Mouse (Mus musculus) myocyte (in vitro differentiated cells): ENCODE measurements around the gene Arhgap28. TPM values are rescaled to one million over a fixed set of nuclear protein-coding genes. Genes with fewer than 3 reads are reported as not detected.

ENCODE experiments used
- H3K27me3 ChIP-seq: one replicate; pipeline ENCODE4 v1.6.1; 2011; ENCODE audit not compliant: control insufficient read depth, insufficient read depth, insufficient read length
- H3K36me3 ChIP-seq: one replicate; pipeline ENCODE4 v1.6.1; 2011; ENCODE audit not compliant: control insufficient read depth, insufficient read depth
- H3K4me2 ChIP-seq: one replicate; pipeline ENCODE4 v1.6.1; 2011; ENCODE audit warnings: low read depth, control low read depth
- H3K4me3 ChIP-seq: one replicate; pipeline ENCODE4 v1.5.1; 2011; ENCODE audit warnings: mild to moderate bottlenecking, control low read depth, moderate library complexity
- H3K79me2 ChIP-seq: one replicate; pipeline ENCODE4 v1.6.1; 2011; ENCODE audit not compliant: control insufficient read depth, insufficient read depth
- H3ac ChIP-seq: one replicate; pipeline ENCODE4 v1.6.1; 2011; ENCODE audit not compliant: control insufficient read depth, insufficient read length
- CEBPB ChIP-seq: IDR thresholded peaks from 2 replicates; pipeline ENCODE4 v1.6.1; 2011; ENCODE audit warnings: mild to moderate bottlenecking, moderate library complexity; ENCODE audit not compliant: poor library complexity, insufficient read depth, severe bottlenecking
- E2F4 ChIP-seq: IDR thresholded peaks from one replicate; pipeline ENCODE4 v1.6.1; 2011; ENCODE audit warnings: mild to moderate bottlenecking, control low read depth, moderate library complexity; ENCODE audit not compliant: insufficient read depth
- MAX ChIP-seq: IDR thresholded peaks from one replicate; pipeline ENCODE4 v1.6.1; 2011; ENCODE audit warnings: low read depth, mild to moderate bottlenecking, control low read depth
- MYOD1 ChIP-seq, 3 experiments: IDR thresholded peaks; one replicate each; pipeline ENCODE4 v1.6.1; 2011; ENCODE audit warnings: control low read depth in 2 of 3, low read depth in 2 of 3, mild to moderate bottlenecking in 2 of 3, moderate library complexity in 1 of 3; ENCODE audit not compliant: insufficient read length in 2 of 3, control insufficient read depth in 1 of 3
- MYOG ChIP-seq, 3 experiments: IDR thresholded peaks; one replicate each; pipeline ENCODE4 v1.6.1; 2011; ENCODE audit warnings: control low read depth in 2 of 3, low read depth in 2 of 3, mild to moderate bottlenecking in 2 of 3; ENCODE audit not compliant: insufficient read length in 2 of 3, control insufficient read depth in 1 of 3, insufficient read depth in 1 of 3
- POLR2A ChIP-seq: IDR thresholded peaks from one replicate; pipeline ENCODE4 v1.6.1; 2011; ENCODE audit warnings: low read depth, mild to moderate bottlenecking, control low read depth, moderate library complexity; ENCODE audit not compliant: insufficient read length
- POLR2AphosphoS2 ChIP-seq: IDR thresholded peaks from one replicate; pipeline ENCODE4 v1.6.1; 2011; ENCODE audit warnings: low read depth, control low read depth; ENCODE audit not compliant: insufficient read length
- REST ChIP-seq: IDR thresholded peaks from one replicate; pipeline ENCODE4 v1.6.1; 2011; ENCODE audit warnings: mild to moderate bottlenecking, control low read depth, moderate library complexity; ENCODE audit not compliant: insufficient read depth, insufficient read length
- SRF ChIP-seq: IDR thresholded peaks from one replicate; pipeline ENCODE4 v1.6.1; 2011; ENCODE audit warnings: low read depth; ENCODE audit not compliant: control insufficient read depth, insufficient read length
- TCF12 ChIP-seq: IDR thresholded peaks from one replicate; pipeline ENCODE4 v1.6.1; 2011; ENCODE audit warnings: mild to moderate bottlenecking, control low read depth; ENCODE audit not compliant: poor library complexity, insufficient read depth, severe bottlenecking
- TCF3 ChIP-seq: IDR thresholded peaks from one replicate; pipeline ENCODE4 v1.6.1; 2011; ENCODE audit warnings: low read depth, control low read depth; ENCODE audit not compliant: insufficient read length
- USF1 ChIP-seq: IDR thresholded peaks from one replicate; pipeline ENCODE4 v1.6.1; 2011; ENCODE audit warnings: low read depth, mild to moderate bottlenecking, control low read depth, moderate library complexity
- polyA plus RNA-seq: library from polyadenylated mRNA; unstranded; fragments of >200 nt; fragmentation: generic; extraction: Trizol; gene quantifications from one replicate; pipeline ENCODE4 v1.2.1, GENCODE M21; 2012; ENCODE audit warnings: missing spikeins

Arhgap28 gene
- polyA plus RNA-seq, 1 experiment, result 19.8 TPM

DNA sequence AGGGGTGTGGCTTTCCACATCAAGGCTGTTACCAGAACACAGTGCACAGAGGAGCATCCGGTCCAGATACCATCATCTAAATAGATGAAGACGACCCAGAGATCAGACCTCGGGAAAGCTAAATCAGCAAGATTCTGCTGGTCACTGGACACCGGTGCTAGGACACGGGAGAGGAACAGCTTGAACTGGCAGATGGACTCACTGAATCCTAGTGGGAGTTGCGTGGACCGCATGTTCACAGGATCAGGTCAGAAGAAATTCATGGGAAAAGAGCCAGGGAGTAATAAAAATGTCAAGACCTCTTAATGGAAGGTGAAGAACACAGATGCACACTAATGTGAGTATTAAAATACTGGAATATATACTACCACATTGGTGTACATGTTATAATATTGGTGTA lies 85.7 kb downstream of the Arhgap28 start:
- TF ChIP-seq E2F4, result no peak
- no peak for TF ChIP-seq TCF12
- no peak for TF ChIP-seq REST
- no peak for TF ChIP-seq CEBPB
- no peak for TF ChIP-seq POLR2A
- no peak for TF ChIP-seq USF1
- no peak for TF ChIP-seq TCF3
- TF ChIP-seq SRF, result no peak
- TF ChIP-seq MYOG (IDR thresholded peaks at IDR 0.05; ENCODE audit: control insufficient read depth in 1 of 3, insufficient read depth in 1 of 3, insufficient read length in 2 of 3, low read depth in 2 of 3), result no peak
- TF ChIP-seq MYOD1 (IDR thresholded peaks at IDR 0.05; ENCODE audit: control insufficient read depth in 1 of 3, insufficient read length in 2 of 3, low read depth in 2 of 3), result no peak
- TF ChIP-seq MAX, result no peak
- H3ac ChIP-seq, result no peak overlapping the region
- no peaks in the 10 kb centered on the region for H3K36me3 ChIP-seq
- no peaks in the 10 kb centered on the region for H3K27me3 ChIP-seq
- no peak overlapping the region for H3K4me2 ChIP-seq
- H3K79me2 ChIP-seq, result peaks cover 4% of the 10 kb centered on the region
- no peak overlapping the region for H3K4me3 ChIP-seq

DNA sequence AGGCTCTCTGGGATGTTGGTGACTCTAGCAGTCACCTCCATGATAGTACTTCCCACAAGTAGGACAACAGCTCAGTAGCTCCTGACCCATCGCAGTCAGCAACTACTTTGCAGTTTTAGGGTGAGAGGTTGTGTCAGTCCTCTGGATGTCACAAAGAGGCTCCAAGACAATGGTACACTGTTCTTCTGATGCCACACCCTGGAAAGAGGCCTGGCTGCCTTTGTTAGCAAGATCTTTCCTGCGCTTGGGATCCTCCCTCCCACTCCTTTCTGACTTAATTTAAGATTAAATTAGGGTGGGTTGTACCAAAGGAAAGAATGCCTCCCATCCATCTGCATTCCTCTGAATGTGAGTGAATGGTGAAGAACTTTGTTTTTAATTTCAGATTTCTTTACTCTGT lies 87.0 kb downstream of the Arhgap28 start:
- Histone ChIP-seq H3K27me3 (no peaks in the 10 kb centered on the region), H3ac (no peak overlapping the region), H3K4me2 (no peak overlapping the region), H3K4me3 (no peak overlapping the region), H3K79me2 (peaks cover 4% of the 10 kb centered on the region), H3K36me3 (no peaks in the 10 kb centered on the region)
- TF ChIP-seq USF1, result no peak
- no peak for TF ChIP-seq E2F4
- TF ChIP-seq SRF, result no peak
- no peak for TF ChIP-seq MYOD1 (IDR thresholded peaks at IDR 0.05; ENCODE audit: control insufficient read depth in 1 of 3, insufficient read length in 2 of 3, low read depth in 2 of 3)
- TF ChIP-seq TCF12, result no peak
- TF ChIP-seq MAX, result no peak
- TF ChIP-seq POLR2AphosphoS2, result no peak
- TF ChIP-seq MYOG (IDR thresholded peaks at IDR 0.05; ENCODE audit: control insufficient read depth in 1 of 3, insufficient read depth in 1 of 3, insufficient read length in 2 of 3, low read depth in 2 of 3), result no peak
- TF ChIP-seq CEBPB, result no peak
- TF ChIP-seq TCF3, result no peak
- no peak for TF ChIP-seq POLR2A
- TF ChIP-seq REST, result no peak

DNA sequence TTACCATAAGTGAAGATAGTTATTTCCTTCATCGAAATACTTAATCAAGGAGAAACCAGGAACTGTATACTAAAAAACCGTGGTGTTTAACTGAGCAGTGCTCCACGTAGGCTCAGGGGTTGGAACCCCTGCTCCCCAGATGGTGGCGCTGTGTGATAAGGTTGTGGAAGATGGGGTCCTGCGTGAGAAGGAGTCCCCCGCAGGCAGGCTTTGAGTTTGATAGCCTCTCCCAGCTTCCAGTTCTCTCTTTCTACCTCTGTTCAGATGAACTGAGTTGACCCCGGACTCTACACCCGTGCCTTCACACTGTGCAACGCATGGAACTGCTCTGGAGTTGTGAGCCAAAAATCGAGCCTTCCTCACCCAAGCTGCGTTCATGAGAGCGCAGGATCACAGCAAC lies 91.3 kb downstream of the Arhgap28 start:
- Histone ChIP-seq H3K27me3 (no peaks in the 10 kb centered on the region), H3K36me3 (no peaks in the 10 kb centered on the region), H3K4me3 (no peak overlapping the region), H3K4me2 (no peak overlapping the region), H3ac (no peak overlapping the region), H3K79me2 (peaks cover 4% of the 10 kb centered on the region)
- TF ChIP-seq POLR2AphosphoS2 (no peak), SRF (no peak), MAX (no peak), USF1 (no peak), E2F4 (no peak), CEBPB (no peak), MYOG (IDR thresholded peaks at IDR 0.05; ENCODE audit: control insufficient read depth in 1 of 3, insufficient read depth in 1 of 3, insufficient read length in 2 of 3, low read depth in 2 of 3) (no peak), POLR2A (no peak), TCF3 (no peak), MYOD1 (IDR thresholded peaks at IDR 0.05; ENCODE audit: control insufficient read depth in 1 of 3, insufficient read length in 2 of 3, low read depth in 2 of 3) (no peak), REST (no peak), TCF12 (no peak)

DNA sequence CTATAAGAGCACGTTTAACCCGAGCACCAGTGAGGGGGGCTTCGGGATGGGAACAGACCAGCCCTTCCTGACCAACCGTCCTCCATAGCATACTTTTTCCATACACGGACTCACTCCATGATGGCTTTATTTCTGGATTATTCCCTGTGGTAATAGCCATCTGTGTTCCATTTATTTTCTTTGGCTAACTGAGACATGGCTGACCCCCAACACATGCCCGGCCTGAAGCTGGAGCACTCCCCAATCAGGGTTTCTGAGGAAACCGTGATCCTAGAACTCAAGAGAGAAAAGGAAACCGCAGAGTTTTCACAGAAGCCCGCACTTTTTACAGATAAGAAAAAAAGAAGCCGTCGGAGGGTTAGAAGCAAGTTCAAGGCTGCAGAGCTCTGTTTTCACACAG lies 91.9 kb downstream of the Arhgap28 start:
- Histone ChIP-seq H3K79me2 (peaks cover 7% of the 10 kb centered on the region), H3K36me3 (no peaks in the 10 kb centered on the region), H3K27me3 (no peaks in the 10 kb centered on the region), H3K4me2 (no peak overlapping the region), H3K4me3 (no peak overlapping the region), H3ac (no peak overlapping the region)
- TF ChIP-seq CEBPB (no peak), POLR2AphosphoS2 (no peak)

DNA sequence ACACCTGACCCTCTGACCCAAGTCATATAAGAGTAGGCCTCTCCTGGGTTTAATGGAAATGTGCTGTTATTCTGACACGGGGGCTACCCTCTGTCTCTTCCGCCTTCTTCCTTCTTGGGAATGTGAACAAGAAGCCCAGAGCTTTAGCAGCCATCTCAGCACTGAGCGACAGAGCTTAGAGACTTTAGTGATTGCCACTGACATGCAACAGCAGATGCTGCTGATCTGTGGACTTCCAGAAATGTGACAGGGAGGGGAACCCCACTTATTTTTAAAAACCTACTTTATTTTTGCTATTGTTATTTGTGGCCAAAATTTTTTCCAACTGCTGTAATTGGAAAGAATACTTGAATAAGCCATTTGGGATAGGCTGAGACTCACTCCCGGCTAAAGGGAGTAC lies 95.4 kb downstream of the Arhgap28 start:
- H3K36me3 ChIP-seq, result no peaks in the 10 kb centered on the region
- H3K79me2 ChIP-seq, result peaks cover 13% of the 10 kb centered on the region

More for the DNA sequence above, 95.4 kb downstream of the Arhgap28 start:
- TF ChIP-seq MYOD1 (IDR thresholded peaks at IDR 0.05; ENCODE audit: control insufficient read depth in 1 of 3, insufficient read length in 2 of 3, low read depth in 2 of 3) (peak; percentile 50 to 98 (median 70)), REST (no peak)
- Histone ChIP-seq H3K4me3 (no peak overlapping the region), H3K4me2 (no peak overlapping the region), H3ac (no peak overlapping the region), H3K27me3 (no peaks in the 10 kb centered on the region)
